Mouse (Mus musculus) stomach, embryonic 15.5 days (tissue): ENCODE data around the gene Sfxn2. TPM values are rescaled to one million over a fixed set of nuclear protein-coding genes. Genes with fewer than 3 reads are reported as not detected.

ENCODE experiments used
- ATAC-seq: fragments of 200-750 bp; cut with Nextera tagmentation; 2 replicates; pipeline ENCODE4 v1.8.0; 2017; ENCODE audit warnings: low read depth, moderate number of reproducible peaks, moderate TSS enrichment; ENCODE audit not compliant: insufficient read depth, low FRiP score
- H3K27ac ChIP-seq: fragments of 300-500 bp; sonication (generic); 2 replicates; pipeline ENCODE4 v1.5.1; 2015; ENCODE audit warnings: mild to moderate bottlenecking, inconsistent platforms
- H3K27me3 ChIP-seq: fragments of 300-500 bp; sonication (generic); replicated peaks from 2 replicates; pipeline ENCODE4 v1.6.1; 2015; ENCODE audit warnings: inconsistent platforms
- H3K36me3 ChIP-seq: fragments of 300-500 bp; sonication (generic); 2 replicates; pipeline ENCODE4 v1.6.1; 2015; ENCODE audit warnings: inconsistent platforms
- H3K4me1 ChIP-seq: fragments of 300-500 bp; sonication (generic); 2 replicates; pipeline ENCODE4 v1.6.1; 2015; ENCODE audit warnings: inconsistent platforms
- H3K4me2 ChIP-seq: fragments of 300-500 bp; sonication (generic); 2 replicates; pipeline ENCODE4 v1.6.1; 2015; ENCODE audit warnings: mild to moderate bottlenecking, inconsistent platforms
- H3K4me3 ChIP-seq: fragments of 300-500 bp; sonication (generic); replicated peaks from 2 replicates; pipeline ENCODE4 v1.5.1; 2015; ENCODE audit warnings: inconsistent platforms
- H3K9ac ChIP-seq: fragments of 300-500 bp; sonication (generic); 2 replicates; pipeline ENCODE4 v1.6.1; 2015; ENCODE audit warnings: inconsistent platforms
- H3K9me3 ChIP-seq: fragments of 300-500 bp; sonication (generic); 2 replicates; pipeline ENCODE4 v1.6.1; 2016; ENCODE audit warnings: inconsistent platforms
- WGBS: fragments of 180-500 bp; shearing (Covaris S2); methylation state at CpG from one replicate; pipeline ENCODE4 v1.1.7; 2015; 5-methylcytosine and 5-hydroxymethylcytosine counted together
- polyA plus RNA-seq: library from polyadenylated mRNA; unstranded; fragments of >200 nt; fragmentation: Nextera tagmentation; extraction: Ambion mirVana; gene quantifications from 2 replicates; pipeline ENCODE4 v1.2.1, GENCODE M21; 2015

Sfxn2 gene
- polyA plus RNA-seq, 1 experiment from 2014 or later = 21.9 TPM

DNA sequence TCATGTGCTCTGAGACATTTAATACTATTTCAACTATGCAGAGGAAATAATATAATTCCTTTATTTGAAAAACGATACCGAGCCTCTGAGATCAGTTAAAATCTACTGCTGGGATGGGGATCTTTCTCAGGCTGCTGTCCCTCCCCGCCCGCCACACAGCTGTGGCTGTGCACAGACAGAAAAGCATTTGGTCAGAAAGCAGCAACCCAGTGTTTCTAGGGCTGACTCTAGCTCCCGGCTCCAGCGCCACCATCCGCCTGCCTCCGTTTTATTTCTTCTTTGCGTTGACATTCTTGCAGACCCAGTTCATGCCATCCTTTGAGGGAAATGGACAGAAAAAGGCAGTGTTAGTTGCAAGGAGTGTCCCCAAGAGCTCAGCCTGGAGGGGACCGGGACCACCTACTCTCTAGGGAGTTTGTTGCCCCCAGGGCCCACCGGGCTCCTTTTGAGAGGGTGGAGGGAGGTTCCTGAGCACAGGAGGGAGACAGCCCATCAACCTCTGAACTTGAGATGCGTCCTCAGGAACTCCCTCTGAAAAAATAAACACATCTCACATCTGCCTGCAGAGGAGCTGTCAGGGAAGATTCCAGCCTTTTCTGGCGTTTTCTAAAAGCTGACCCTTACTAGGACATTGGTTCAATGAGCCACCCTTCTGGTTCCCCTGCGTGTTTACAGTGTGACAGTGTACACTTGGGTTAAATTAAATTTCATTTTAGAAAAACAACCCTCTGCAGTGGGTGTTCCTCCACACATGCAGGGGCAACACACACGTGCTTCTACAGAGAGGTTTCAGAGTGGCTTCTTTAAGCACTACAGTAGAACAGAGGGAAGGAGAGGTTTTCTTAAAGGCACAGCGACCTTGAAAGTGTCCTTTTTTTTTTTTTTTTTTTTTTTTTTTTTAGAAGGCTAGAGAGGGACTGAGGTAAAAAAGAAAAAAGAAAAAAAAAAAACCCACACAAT, 41.8 kb upstream of the Sfxn2 start:
- no peaks in the 10 kb centered on the region for H3K36me3 ChIP-seq
- H3K9ac ChIP-seq = no peak overlapping the region
- no peaks in the 10 kb centered on the region for H3K27me3 ChIP-seq
- peaks cover 55% of the 10 kb centered on the region for H3K4me1 ChIP-seq
- H3K27ac ChIP-seq = peak overlapping the region; percentile 79
- no peak overlapping the region for H3K4me3 ChIP-seq
- no peaks in the 10 kb centered on the region for H3K9me3 ChIP-seq
- peak overlapping the region; percentile 36 for H3K4me2 ChIP-seq
- no peak for ATAC-seq
- 15% methylated on average over 16 of the region's 16 CpGs for WGBS

DNA sequence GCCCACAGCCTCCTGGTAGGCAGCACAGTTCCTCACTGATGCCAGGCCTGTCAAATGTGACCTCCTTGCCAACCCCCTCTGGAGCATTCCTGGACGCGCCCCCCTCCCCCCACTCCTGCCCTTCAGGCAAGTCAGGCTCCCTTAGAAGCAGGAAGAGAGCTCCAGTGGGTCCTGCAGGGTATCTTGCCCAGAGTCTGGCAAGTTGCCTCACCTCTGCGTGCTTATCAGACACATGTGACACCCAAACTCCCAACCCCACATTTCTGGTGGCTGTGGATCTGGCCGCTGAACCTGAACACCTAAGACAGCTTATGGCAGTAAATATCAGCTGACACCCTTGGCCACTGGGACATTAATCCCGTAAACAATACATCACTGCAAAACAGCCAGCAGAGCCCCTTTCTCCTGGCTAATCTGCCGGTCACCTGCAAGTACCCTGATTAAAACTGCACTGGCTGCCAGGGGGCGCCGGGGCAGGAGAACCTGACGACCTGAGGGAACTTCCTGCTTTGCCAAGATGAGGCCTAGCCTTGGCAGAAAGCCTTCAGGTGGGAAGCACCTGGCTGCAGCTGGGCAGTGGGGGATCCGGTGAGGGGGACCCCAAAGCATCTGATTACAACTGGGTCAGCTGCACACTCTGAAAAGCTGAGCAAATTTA, 41.0 kb upstream of the Sfxn2 start:
- H3K4me1 ChIP-seq = peaks cover 55% of the 10 kb centered on the region
- WGBS = 17% methylated on average over 10 of the region's 10 CpGs
- no peak for ATAC-seq
- H3K27me3 ChIP-seq = no peaks in the 10 kb centered on the region
- no peak overlapping the region for H3K9ac ChIP-seq
- peak overlapping the region; percentile 79 for H3K27ac ChIP-seq
- no peaks in the 10 kb centered on the region for H3K36me3 ChIP-seq
- H3K4me2 ChIP-seq = peak overlapping the region; percentile 27; the same call in 1 of the 2 replicates
- H3K9me3 ChIP-seq = no peaks in the 10 kb centered on the region
- no peak overlapping the region for H3K4me3 ChIP-seq

DNA sequence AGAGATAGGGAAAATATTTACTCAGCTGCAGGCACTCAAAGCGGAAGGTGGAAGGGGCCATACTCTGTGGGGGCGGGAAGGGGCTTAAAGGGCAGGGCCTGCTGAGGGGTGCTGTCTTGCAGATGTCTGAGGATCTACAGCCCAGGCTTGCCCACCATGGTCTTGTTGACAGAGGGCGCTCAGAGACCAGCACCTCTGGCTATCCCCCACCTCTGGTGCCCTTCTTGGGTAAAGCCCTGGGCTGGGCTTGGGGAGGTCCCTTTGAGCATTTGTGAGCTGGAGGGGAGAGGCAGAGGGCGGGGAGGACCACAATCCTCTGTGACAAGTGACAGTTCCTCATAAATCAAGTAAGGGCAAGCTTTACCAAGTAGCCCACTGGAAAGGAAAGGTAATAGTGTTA, 40.1 kb upstream of the Sfxn2 start:
- peaks cover 55% of the 10 kb centered on the region for H3K4me1 ChIP-seq
- H3K27me3 ChIP-seq = no peaks in the 10 kb centered on the region
- no peak overlapping the region for H3K9ac ChIP-seq
- 0 out of 2 replicates have a peak overlapping the region, but pooled peaks have one; percentile 13 for H3K4me2 ChIP-seq
- peak overlapping the region; percentile 79 for H3K27ac ChIP-seq
- no peaks in the 10 kb centered on the region for H3K9me3 ChIP-seq
- no peak overlapping the region for H3K4me3 ChIP-seq
- 0 out of 2 replicates have a peak, but pooled peaks have one; percentile 37 for ATAC-seq
- H3K36me3 ChIP-seq = no peaks in the 10 kb centered on the region
- WGBS = 52% methylated on average over 4 of the region's 4 CpGs

DNA sequence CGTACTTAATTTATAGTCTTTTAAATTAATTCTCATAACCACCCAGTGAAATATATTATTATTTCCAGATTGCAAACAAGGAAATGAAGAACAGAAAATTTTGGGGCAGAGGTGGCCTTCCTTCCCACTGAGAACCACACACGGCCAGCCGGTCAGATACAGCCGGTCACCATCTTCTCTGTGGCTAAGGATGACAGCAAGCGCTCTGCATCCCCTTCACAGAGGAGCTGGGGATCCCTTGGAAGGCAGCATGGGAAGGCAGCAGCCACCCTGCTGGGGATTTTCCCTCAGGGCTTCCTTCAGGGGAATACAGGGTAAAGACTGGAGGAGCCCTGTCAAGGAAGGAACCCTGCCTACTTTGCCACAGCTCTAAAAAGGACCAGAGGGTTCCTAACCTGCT, 39.6 kb upstream of the Sfxn2 start:
- Histone ChIP-seq H3K27ac (peak overlapping the region; percentile 79), H3K9me3 (no peaks in the 10 kb centered on the region), H3K4me3 (no peak overlapping the region), H3K9ac (no peak overlapping the region), H3K4me2 (no peak overlapping the region), H3K4me1 (peaks cover 52% of the 10 kb centered on the region), H3K27me3 (no peaks in the 10 kb centered on the region), H3K36me3 (no peaks in the 10 kb centered on the region)
- ATAC-seq = no peak
- WGBS = 72% methylated on average over 5 of the region's 5 CpGs

DNA sequence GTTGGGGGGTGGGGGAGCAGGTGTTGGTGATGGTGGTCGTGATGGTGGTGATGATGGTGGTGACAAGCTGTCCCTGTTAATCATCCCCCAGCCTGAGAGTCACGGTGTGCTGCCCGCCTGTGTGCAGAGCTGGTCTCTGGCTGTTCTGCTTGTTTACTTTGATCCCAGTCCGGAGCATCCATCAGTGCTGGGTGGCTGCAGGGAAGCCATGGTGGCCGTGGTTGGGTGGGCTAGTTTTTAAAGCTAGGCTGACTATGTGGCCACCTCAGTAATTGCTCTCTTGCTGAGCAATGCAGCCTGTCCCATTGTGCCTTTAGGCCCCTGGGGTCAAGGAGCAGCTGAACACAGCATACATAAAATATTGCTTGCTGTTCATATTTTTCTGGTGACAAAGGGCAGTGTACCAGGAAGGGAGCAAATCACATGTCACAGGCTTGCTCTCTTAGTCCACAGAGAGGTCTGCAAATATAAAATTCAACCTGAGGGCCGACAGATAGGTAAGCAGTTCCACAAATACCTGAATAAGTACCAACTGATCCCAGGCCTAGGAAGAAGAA, 38.5 kb upstream of the Sfxn2 start:
- Histone ChIP-seq H3K9me3 (no peaks in the 10 kb centered on the region), H3K27me3 (no peaks in the 10 kb centered on the region), H3K4me3 (no peak overlapping the region), H3K4me2 (no peak overlapping the region), H3K36me3 (no peaks in the 10 kb centered on the region), H3K4me1 (peaks cover 41% of the 10 kb centered on the region), H3K27ac (no peak overlapping the region; the same call in 1 of the 2 replicates), H3K9ac (no peak overlapping the region)
- ATAC-seq = no peak
- WGBS = 41% methylated on average over 6 of the region's 6 CpGs

DNA sequence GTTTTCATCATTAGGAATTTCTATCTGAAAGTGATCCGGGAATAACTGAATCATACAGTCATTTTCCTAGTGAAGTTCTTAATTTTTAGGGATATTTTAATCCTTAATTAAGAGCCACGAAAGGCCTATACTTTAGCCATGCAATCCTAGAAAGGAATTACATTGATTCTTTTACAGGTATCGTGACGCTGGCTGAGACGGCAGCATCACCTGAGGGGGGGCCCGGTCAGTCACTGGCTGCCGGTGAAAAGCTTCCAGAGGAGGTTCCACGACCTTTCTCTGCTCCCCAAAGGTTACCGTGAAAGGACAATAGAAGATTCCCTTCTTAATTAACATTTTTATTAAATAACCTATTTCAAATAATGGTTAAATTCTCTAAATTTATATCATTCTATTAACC, 35.8 kb upstream of the Sfxn2 start:
- Histone ChIP-seq H3K9ac (no peak overlapping the region), H3K9me3 (no peaks in the 10 kb centered on the region), H3K27me3 (no peaks in the 10 kb centered on the region), H3K4me3 (no peak overlapping the region), H3K4me2 (no peak overlapping the region), H3K27ac (no peak overlapping the region), H3K36me3 (no peaks in the 10 kb centered on the region), H3K4me1 (peaks cover 14% of the 10 kb centered on the region)
- WGBS = 88% methylated on average over 9 of the region's 9 CpGs
- no peak for ATAC-seq

DNA sequence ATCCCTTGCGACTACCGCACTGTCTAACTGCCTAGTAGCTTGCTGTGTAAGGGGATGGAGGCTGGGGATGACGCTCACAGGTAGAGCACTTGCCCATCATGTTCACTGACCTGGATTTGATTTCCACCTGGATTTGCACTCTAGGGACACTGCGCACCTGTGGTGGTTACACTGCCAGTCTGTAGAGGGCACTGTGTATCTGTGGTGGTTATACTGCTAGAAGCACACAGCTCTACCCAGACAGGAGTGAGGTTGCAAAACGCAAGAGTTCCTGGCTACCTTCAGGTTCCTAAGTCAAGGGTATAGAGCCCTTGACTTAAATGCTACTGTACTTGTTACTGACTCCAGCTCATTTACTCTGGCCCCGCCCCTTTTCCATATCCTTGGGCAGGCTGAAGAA, 35.0 kb upstream of the Sfxn2 start:
- Histone ChIP-seq H3K4me2 (no peak overlapping the region), H3K9ac (no peak overlapping the region), H3K4me3 (no peak overlapping the region), H3K36me3 (no peaks in the 10 kb centered on the region), H3K4me1 (peaks cover 6% of the 10 kb centered on the region), H3K27ac (no peak overlapping the region), H3K9me3 (no peaks in the 10 kb centered on the region), H3K27me3 (no peaks in the 10 kb centered on the region)
- ATAC-seq = no peak
- 81% methylated on average over 6 of the region's 6 CpGs for WGBS

DNA sequence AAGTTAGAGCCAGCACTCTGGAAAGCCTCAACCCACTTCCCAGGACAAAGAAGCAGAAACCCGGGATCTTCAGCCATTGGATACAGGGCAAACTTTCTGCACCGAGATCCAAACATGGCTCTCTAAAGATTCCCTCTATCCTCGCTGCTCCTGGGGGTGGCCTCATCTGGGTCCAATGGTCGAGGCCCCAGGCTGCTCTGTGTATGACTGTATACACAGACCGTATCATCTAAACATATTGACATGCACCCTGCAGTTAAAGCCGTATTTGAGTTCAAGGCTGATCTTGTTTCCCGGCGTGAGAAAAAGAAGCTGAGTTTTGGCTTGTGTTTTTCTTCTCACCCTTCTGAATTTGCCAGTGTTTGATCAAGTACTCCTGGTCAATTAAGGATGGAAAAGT, 30.4 kb upstream of the Sfxn2 start:
- Histone ChIP-seq H3K4me3 (no peak overlapping the region), H3K4me1 (no peaks in the 10 kb centered on the region), H3K27me3 (no peaks in the 10 kb centered on the region), H3K9ac (no peak overlapping the region), H3K4me2 (no peak overlapping the region), H3K36me3 (no peaks in the 10 kb centered on the region), H3K27ac (no peak overlapping the region), H3K9me3 (no peaks in the 10 kb centered on the region)
- ATAC-seq = no peak
- 73% methylated on average over 8 of the region's 8 CpGs for WGBS

DNA sequence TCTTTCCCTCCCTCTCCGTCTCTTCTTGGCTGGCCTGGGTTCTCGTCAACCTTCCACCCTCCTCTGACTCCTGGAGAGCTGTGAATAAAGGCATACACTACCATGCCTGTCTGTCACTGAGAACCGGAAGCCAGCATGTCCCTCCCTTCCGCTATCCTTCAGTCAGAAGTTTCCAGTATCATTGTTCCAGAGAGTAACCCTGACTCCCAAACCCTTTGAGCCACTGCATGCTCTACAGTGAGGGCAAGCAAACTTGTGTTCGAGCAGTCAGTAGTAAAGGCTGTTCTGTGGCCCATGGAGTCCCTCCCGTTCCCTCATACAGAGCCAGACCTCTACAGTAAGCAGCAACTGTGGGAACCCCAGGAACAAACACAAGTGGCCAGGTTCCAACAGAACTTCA, 25.6 kb upstream of the Sfxn2 start:
- H3K9ac ChIP-seq = no peak overlapping the region
- H3K9me3 ChIP-seq = no peaks in the 10 kb centered on the region
- ATAC-seq = no peak
- no peaks in the 10 kb centered on the region for H3K4me1 ChIP-seq
- no peaks in the 10 kb centered on the region for H3K27me3 ChIP-seq
- peaks cover 12% of the 10 kb centered on the region; the same call in 1 of the 2 replicates for H3K36me3 ChIP-seq
- WGBS = 74% methylated on average over 6 of the region's 6 CpGs
- H3K4me2 ChIP-seq = no peak overlapping the region
- H3K27ac ChIP-seq = no peak overlapping the region
- H3K4me3 ChIP-seq = no peak overlapping the region

DNA sequence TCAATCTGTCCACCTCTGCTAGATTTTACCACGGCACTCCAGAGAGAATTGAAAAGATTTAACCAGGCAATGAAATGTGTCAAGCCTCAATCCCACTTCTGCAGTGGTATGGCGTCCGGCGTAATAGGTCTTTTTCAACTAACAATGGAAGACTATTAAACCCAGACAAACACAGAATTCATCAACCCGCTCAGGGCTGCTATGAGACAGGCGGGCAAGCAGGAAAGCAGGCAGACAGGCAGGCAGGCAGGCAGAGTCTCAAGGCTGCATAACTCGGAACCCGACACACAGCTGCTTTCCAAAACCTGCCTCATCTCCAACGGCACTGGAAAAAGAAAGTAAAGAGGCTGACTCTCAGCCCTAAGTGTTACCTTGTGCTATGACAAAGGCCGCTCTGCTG, 25.1 kb upstream of the Sfxn2 start:
- WGBS = 76% methylated on average over 10 of the region's 10 CpGs
- no peak overlapping the region for H3K9ac ChIP-seq
- H3K4me2 ChIP-seq = no peak overlapping the region
- H3K27ac ChIP-seq = no peak overlapping the region
- no peaks in the 10 kb centered on the region for H3K4me1 ChIP-seq
- H3K27me3 ChIP-seq = no peaks in the 10 kb centered on the region
- H3K36me3 ChIP-seq = peaks cover 12% of the 10 kb centered on the region; the same call in 1 of the 2 replicates
- no peak for ATAC-seq
- H3K9me3 ChIP-seq = no peaks in the 10 kb centered on the region
- no peak overlapping the region for H3K4me3 ChIP-seq

DNA sequence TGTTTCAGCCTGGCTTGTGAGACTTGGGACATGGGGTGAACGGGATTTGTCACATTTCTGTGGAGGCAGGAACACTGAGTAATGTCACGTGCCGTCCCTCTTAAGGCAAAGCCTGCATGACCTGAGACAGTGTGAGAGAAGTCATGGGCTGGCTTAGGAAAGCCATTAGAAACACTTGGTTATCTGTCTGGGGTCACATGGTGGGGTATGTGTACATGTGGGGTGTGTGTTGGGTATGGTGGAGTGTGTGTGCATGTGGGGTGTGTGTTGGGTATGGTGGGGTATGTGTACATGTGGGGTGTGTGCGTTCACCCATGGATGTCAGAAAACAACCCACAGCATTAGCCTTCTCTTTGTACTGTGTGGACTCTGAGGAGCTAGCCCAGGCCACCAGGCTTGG, 22.8 kb upstream of the Sfxn2 start:
- Histone ChIP-seq H3K4me3 (no peak overlapping the region), H3K4me2 (no peak overlapping the region), H3K9ac (no peak overlapping the region), H3K9me3 (no peaks in the 10 kb centered on the region), H3K27me3 (no peaks in the 10 kb centered on the region), H3K27ac (no peak overlapping the region), H3K4me1 (no peaks in the 10 kb centered on the region), H3K36me3 (peaks cover 12% of the 10 kb centered on the region; the same call in 1 of the 2 replicates)
- ATAC-seq = no peak
- 84% methylated on average over 4 of the region's 4 CpGs for WGBS

DNA sequence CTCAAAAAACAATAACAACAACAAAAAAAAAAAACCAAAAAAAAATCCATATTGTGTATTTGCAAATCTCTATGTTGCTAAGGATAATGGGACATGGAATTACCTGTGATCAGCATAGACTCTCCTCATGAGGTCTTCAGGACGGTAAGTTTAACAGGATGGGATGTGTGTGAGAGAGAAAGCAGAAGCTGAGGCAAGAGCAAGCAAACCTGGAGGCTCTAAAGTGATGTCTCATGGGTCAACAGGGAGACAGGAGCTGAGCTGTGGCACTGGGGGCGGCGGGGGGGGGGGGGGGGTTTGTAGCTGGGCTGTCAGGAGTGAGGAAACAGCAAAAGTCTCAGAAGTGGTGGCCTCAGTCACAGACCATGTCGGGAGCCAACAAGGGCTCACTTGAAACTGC, 20.7 kb upstream of the Sfxn2 start:
- Histone ChIP-seq H3K4me3 (no peak overlapping the region), H3K4me2 (no peak overlapping the region), H3K9me3 (no peaks in the 10 kb centered on the region), H3K4me1 (no peaks in the 10 kb centered on the region), H3K9ac (no peak overlapping the region), H3K27ac (no peak overlapping the region), H3K36me3 (peaks cover 12% of the 10 kb centered on the region; the same call in 1 of the 2 replicates), H3K27me3 (no peaks in the 10 kb centered on the region)
- no peak for ATAC-seq
- WGBS = 87% methylated on average over 3 of the region's 4 CpGs
